Mouse (Mus musculus) heart, embryonic 16.5 days (tissue): Measurements from ENCODE around the gene Traf3. TPM values are rescaled to one million over a fixed set of nuclear protein-coding genes. Genes with fewer than 3 reads are reported as not detected.

ENCODE experiments used
- ATAC-seq: fragments of 200-750 bp; cut with Nextera tagmentation; replicated peaks from 2 replicates; pipeline ENCODE4 v1.8.0; 2017; ENCODE audit warnings: moderate number of reproducible peaks; ENCODE audit not compliant: insufficient read depth, low FRiP score; ENCODE audit errors: extremely low read depth
- H3K27ac ChIP-seq: fragments of 300-500 bp; sonication (generic); 2 replicates; pipeline ENCODE4 v1.5.1; 2014; ENCODE audit warnings: mild to moderate bottlenecking, low read length, control low read depth, moderate library complexity
- H3K27me3 ChIP-seq: fragments of 300-500 bp; sonication (generic); 2 replicates; pipeline ENCODE4 v1.6.1; 2014; ENCODE audit warnings: low read length, mixed read lengths; ENCODE audit not compliant: control insufficient read depth, insufficient read depth
- H3K36me3 ChIP-seq: fragments of 300-500 bp; sonication (generic); 2 replicates; pipeline ENCODE4 v1.6.1; 2014; ENCODE audit not compliant: control insufficient read depth, insufficient read depth
- H3K4me1 ChIP-seq: fragments of 300-500 bp; sonication (generic); 2 replicates; pipeline ENCODE4 v1.6.1; 2014; ENCODE audit warnings: low read length, mixed read lengths; ENCODE audit not compliant: control insufficient read depth, insufficient read depth
- H3K4me2 ChIP-seq: fragments of 300-500 bp; sonication (generic); 2 replicates; pipeline ENCODE4 v1.6.1; 2014; ENCODE audit warnings: low read depth, mild to moderate bottlenecking, control low read depth, low read length
- H3K4me3 ChIP-seq: fragments of 300-500 bp; sonication (generic); 2 replicates; pipeline ENCODE4 v1.5.1; 2014; ENCODE audit warnings: mild to moderate bottlenecking, control low read depth, low read length
- H3K9ac ChIP-seq: fragments of 300-500 bp; sonication (generic); 2 replicates; pipeline ENCODE4 v1.6.1; 2014; ENCODE audit warnings: low read length, control low read depth
- H3K9me3 ChIP-seq: fragments of 300-500 bp; sonication (generic); replicated peaks from 2 replicates; pipeline ENCODE4 v1.6.1; 2016; ENCODE audit warnings: low read length; ENCODE audit not compliant: control insufficient read depth
- WGBS: fragments of 180-500 bp; shearing (Covaris S2); extraction: QIAGEN DNeasy Blood & Tissue Kit; methylation state at CpG from one replicate; pipeline ENCODE4 v1.1.7; 2014; 5-methylcytosine and 5-hydroxymethylcytosine counted together
- polyA plus RNA-seq: library from polyadenylated mRNA; unstranded; fragments of >200 nt; fragmentation: Nextera tagmentation; extraction: Ambion mirVana; gene quantifications from 2 replicates; pipeline ENCODE4 v1.2.1, GENCODE M21; 2015

Traf3 gene
- polyA plus RNA-seq, 1 experiment from 2014 or later = 6.0 TPM

GRCm38 (mm10) chr12:111151422-111152156, 14.6 kb upstream of the Traf3 start:
- Histone ChIP-seq H3K4me2 (no peak overlapping the region), H3K27me3 (no peaks in the 10 kb centered on the region), H3K27ac (no peak overlapping the region), H3K36me3 (no peaks in the 10 kb centered on the region), H3K9ac (no peak overlapping the region), H3K4me3 (no peak overlapping the region), H3K9me3 (peaks cover 3% of the 10 kb centered on the region; the same call in 1 of the 2 replicates), H3K4me1 (no peaks in the 10 kb centered on the region)
- ATAC-seq = no peak
- 73% methylated on average over 5 of the region's 5 CpGs for WGBS

- Histone ChIP-seq H3K27ac (no peak overlapping the region), H3K27me3 (no peaks in the 10 kb centered on the region), H3K4me2 (no peak overlapping the region), H3K9ac (no peak overlapping the region), H3K9me3 (peaks cover 3% of the 10 kb centered on the region; the same call in 1 of the 2 replicates), H3K36me3 (no peaks in the 10 kb centered on the region), H3K4me3 (no peak overlapping the region), H3K4me1 (no peaks in the 10 kb centered on the region)
- WGBS = 86% methylated on average over 6 of the region's 6 CpGs
- ATAC-seq = no peak
These were observed 13.6 kb upstream of the Traf3 start for GRCm38 (mm10) chr12:111152579-111152978.

GRCm38 (mm10) chr12:111152981-111153710, 13.0 kb upstream of the Traf3 start:
- Histone ChIP-seq H3K9me3 (peaks cover 3% of the 10 kb centered on the region; the same call in 1 of the 2 replicates), H3K9ac (no peak overlapping the region), H3K4me1 (no peaks in the 10 kb centered on the region), H3K4me2 (no peak overlapping the region), H3K36me3 (no peaks in the 10 kb centered on the region), H3K27me3 (no peaks in the 10 kb centered on the region), H3K27ac (no peak overlapping the region), H3K4me3 (no peak overlapping the region)
- no peak for ATAC-seq
- WGBS = 61% methylated on average over 7 of the region's 7 CpGs

GRCm38 (mm10) chr12:111153946-111154345, 12.2 kb upstream of the Traf3 start:
- Histone ChIP-seq H3K27ac (no peak overlapping the region), H3K27me3 (no peaks in the 10 kb centered on the region), H3K9me3 (peaks cover 3% of the 10 kb centered on the region; the same call in 1 of the 2 replicates), H3K36me3 (no peaks in the 10 kb centered on the region), H3K4me2 (no peak overlapping the region), H3K4me1 (no peaks in the 10 kb centered on the region), H3K9ac (no peak overlapping the region), H3K4me3 (no peak overlapping the region)
- no peak for ATAC-seq
- WGBS = 71% methylated on average over 5 of the region's 5 CpGs

- H3K9ac ChIP-seq = no peak overlapping the region
- peaks cover 3% of the 10 kb centered on the region; the same call in 1 of the 2 replicates for H3K9me3 ChIP-seq
- H3K27ac ChIP-seq = no peak overlapping the region
- H3K4me1 ChIP-seq = no peaks in the 10 kb centered on the region
- H3K4me3 ChIP-seq = no peak overlapping the region
- no peaks in the 10 kb centered on the region for H3K27me3 ChIP-seq
- no peak overlapping the region for H3K4me2 ChIP-seq
- no peak for ATAC-seq
- H3K36me3 ChIP-seq = no peaks in the 10 kb centered on the region
- 65% methylated on average over 6 of the region's 6 CpGs for WGBS
These were observed 11.5 kb upstream of the Traf3 start for GRCm38 (mm10) chr12:111154641-111155040.

GRCm38 (mm10) chr12:111155756-111156155, 10.4 kb upstream of the Traf3 start:
- Histone ChIP-seq H3K4me2 (no peak overlapping the region), H3K27me3 (no peaks in the 10 kb centered on the region), H3K4me1 (no peaks in the 10 kb centered on the region), H3K36me3 (no peaks in the 10 kb centered on the region), H3K9me3 (peaks cover 3% of the 10 kb centered on the region; the same call in 1 of the 2 replicates), H3K9ac (no peak overlapping the region), H3K27ac (no peak overlapping the region), H3K4me3 (no peak overlapping the region)
- no peak for ATAC-seq
- WGBS = 86% methylated on average over 1 of the region's 1 CpGs

GRCm38 (mm10) chr12:111159659-111160428, 6.3 kb upstream of the Traf3 start:
- Histone ChIP-seq H3K9me3 (peaks cover 3% of the 10 kb centered on the region; the same call in 1 of the 2 replicates), H3K36me3 (no peaks in the 10 kb centered on the region), H3K4me2 (no peak overlapping the region), H3K4me1 (peaks cover 15% of the 10 kb centered on the region), H3K27me3 (no peaks in the 10 kb centered on the region), H3K27ac (peak overlapping the region; percentile 17; the same call in 1 of the 2 replicates), H3K4me3 (no peak overlapping the region), H3K9ac (no peak overlapping the region)
- ATAC-seq = no peak
- WGBS = 45% methylated on average over 12 of the region's 12 CpGs

GRCm38 (mm10) chr12:111160871-111161270, 5.3 kb upstream of the Traf3 start:
- no peak overlapping the region for H3K4me3 ChIP-seq
- 91% methylated on average over 10 of the region's 10 CpGs for WGBS
- H3K27ac ChIP-seq = no peak overlapping the region
- peaks cover 19% of the 10 kb centered on the region for H3K4me1 ChIP-seq
- no peak overlapping the region for H3K9ac ChIP-seq
- no peaks in the 10 kb centered on the region for H3K27me3 ChIP-seq
- H3K4me2 ChIP-seq = no peak overlapping the region
- H3K9me3 ChIP-seq = no peaks in the 10 kb centered on the region
- no peak for ATAC-seq
- no peaks in the 10 kb centered on the region for H3K36me3 ChIP-seq
